Mouse (Mus musculus): Measurements from ENCODE around the gene Agrn. TPM values are rescaled to one million over a fixed set of nuclear protein-coding genes. Genes with fewer than 3 reads are reported as not detected.

Gene Agrn
- polyA plus RNA-seq, 1 experiment from 2014 or later = 70.1 TPM

GRCm38 (mm10) chr4:156130436-156130835 lies 66.9 kb downstream of the Agrn start, which contains the start of gene Rnf223:
Gene Rnf223 (plus strand): TSS chr4:156130513.
- 67% methylated on average over 15 of the region's 15 CpGs for WGBS
- H3K27me3 ChIP-seq (replicated peaks; ENCODE audit: insufficient read depth, low read length) = no peaks in the 10 kb centered on the region
- H3K9ac ChIP-seq (replicated peaks; ENCODE audit: low read depth) = no peak within 1 kb of the TSS
- H3K4me3 ChIP-seq (ENCODE audit: low read depth, low read length) = no peak within 1 kb of the TSS
- TF ChIP-seq EP300 (IDR thresholded peaks at IDR 0.05) (no peak), CTCF (IDR thresholded peaks at IDR 0.05) (no peak)
- no peak within 1 kb of the TSS for H3K4me2 ChIP-seq (replicated peaks; ENCODE audit: low read depth, low read length)
- no peaks in the 10 kb centered on the region for H3K4me1 ChIP-seq (ENCODE audit: insufficient read depth, low read depth, low read length)
- H3K9me3 ChIP-seq (ENCODE audit: low read length) = no peaks in the 10 kb centered on the region
- H3K27ac ChIP-seq (ENCODE audit: low read length) = no peak within 1 kb of the TSS
- H3K36me3 ChIP-seq (ENCODE audit: insufficient read depth, low read length) = no peaks in the 10 kb centered on the region
- DNase-seq (ENCODE audit: low spot score) (no peak), ATAC-seq (no peak)

DNA sequence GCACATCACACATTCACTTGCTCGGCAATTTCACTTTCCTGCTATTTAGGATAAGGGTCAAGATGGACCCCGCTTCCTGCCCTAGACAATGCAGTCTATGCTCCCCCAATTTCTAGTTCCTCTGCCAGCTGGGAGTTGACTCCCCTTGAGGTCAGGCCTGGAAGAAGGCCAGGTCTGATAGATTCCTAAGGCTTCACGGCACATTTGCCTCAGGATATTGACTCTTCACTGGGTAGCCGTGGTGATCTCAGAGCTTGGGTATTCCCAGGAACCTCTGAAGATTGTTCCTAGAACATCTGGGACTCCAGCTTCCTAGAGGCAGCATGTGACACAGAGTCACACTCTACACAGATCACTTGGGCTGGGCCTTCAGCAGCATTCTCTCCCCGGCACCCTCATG lies 68.5 kb downstream of the Agrn start:
- TF ChIP-seq EP300 (IDR thresholded peaks at IDR 0.05) (no peak), CTCF (IDR thresholded peaks at IDR 0.05) (no peak)

DNA sequence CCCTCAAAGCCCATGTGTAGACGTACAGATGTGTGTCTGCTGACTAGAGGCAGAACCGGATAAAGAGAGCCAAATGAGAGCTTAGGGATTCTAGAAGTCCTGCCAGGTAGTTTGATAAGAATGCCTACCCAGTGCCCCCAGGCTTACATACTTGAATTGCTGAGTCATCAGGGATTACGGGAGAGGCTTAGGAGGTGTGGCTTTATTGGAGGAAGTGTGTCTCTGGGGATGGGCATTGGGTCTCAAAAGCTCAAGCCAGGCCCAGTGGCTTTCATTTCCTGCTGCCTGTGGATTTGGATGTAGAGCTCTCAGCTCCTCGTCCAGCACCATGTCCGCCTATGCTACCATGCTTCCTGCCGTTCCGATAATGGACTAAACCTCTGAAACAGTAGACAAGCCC lies 70.4 kb downstream of the Agrn start:
- Histone ChIP-seq H3K27me3 (replicated peaks; ENCODE audit: insufficient read depth, low read length) (no peaks in the 10 kb centered on the region), H3K27ac (ENCODE audit: low read length) (no peak overlapping the region), H3K4me2 (replicated peaks; ENCODE audit: low read depth, low read length) (no peak overlapping the region), H3K4me1 (ENCODE audit: insufficient read depth, low read depth, low read length) (no peaks in the 10 kb centered on the region), H3K9ac (replicated peaks; ENCODE audit: low read depth) (no peak overlapping the region), H3K9me3 (ENCODE audit: low read length) (no peaks in the 10 kb centered on the region), H3K4me3 (ENCODE audit: low read depth, low read length) (no peak overlapping the region), H3K36me3 (ENCODE audit: insufficient read depth, low read length) (no peaks in the 10 kb centered on the region)
- no peak for TF ChIP-seq CTCF (IDR thresholded peaks at IDR 0.05)
- no peak for TF ChIP-seq EP300 (IDR thresholded peaks at IDR 0.05)
- no peak for DNase-seq (ENCODE audit: low spot score)
- no peak for ATAC-seq
- 79% methylated on average over 7 of the region's 7 CpGs for WGBS

More for the DNA sequence above, 68.5 kb downstream of the Agrn start:
- Histone ChIP-seq H3K4me1 (ENCODE audit: insufficient read depth, low read depth, low read length) (no peaks in the 10 kb centered on the region), H3K4me3 (ENCODE audit: low read depth, low read length) (no peak overlapping the region), H3K36me3 (ENCODE audit: insufficient read depth, low read length) (no peaks in the 10 kb centered on the region), H3K9ac (replicated peaks; ENCODE audit: low read depth) (no peak overlapping the region), H3K27ac (ENCODE audit: low read length) (no peak overlapping the region), H3K9me3 (ENCODE audit: low read length) (no peaks in the 10 kb centered on the region), H3K27me3 (replicated peaks; ENCODE audit: insufficient read depth, low read length) (no peaks in the 10 kb centered on the region), H3K4me2 (replicated peaks; ENCODE audit: low read depth, low read length) (no peak overlapping the region)
- no peak for ATAC-seq
- DNase-seq (ENCODE audit: low spot score) = no peak
- 69% methylated on average over 5 of the region's 5 CpGs for WGBS

DNA sequence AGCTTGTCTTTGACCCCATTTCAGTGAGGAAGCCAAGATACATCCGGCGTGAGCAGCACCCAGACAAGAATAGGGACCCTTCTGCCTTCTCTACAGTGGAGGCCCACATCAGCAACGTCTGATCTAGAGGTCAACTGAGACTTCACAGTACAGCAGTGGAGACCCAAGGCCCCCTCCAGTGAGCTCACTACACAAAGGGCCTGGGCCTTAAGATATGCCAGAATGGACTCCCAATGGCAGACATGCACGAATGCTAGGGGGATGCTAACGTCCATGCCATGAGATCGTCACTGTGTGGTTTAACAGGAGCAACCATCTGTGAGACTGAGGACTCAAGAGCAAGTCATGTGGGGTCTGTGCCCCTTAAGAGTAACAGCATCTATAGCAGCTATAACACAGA lies 71.9 kb downstream of the Agrn start:
- no peak for TF ChIP-seq CTCF (IDR thresholded peaks at IDR 0.05)
- no peak for TF ChIP-seq EP300 (IDR thresholded peaks at IDR 0.05)
- no peak for DNase-seq (ENCODE audit: low spot score)

DNA sequence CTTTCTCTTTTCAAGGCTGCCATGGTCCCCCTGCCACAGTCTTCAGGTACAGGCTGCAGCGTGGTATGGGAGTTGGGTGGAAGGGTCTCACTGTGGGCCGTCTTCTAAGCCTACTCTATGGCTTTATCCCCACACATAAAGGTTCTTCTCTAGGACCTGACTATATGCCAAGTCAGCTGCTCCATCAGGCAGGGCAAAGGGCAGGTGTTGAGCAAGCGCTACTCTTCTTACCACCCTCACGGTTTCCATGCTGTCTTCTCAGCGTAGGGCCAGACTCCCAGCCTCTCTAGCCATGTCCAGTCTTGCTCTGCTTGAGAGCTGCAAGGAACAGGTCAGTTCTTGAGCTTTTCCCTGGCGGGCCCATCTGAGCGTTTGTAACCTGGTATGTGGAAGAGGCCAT lies 73.2 kb downstream of the Agrn start:
- no peak for ATAC-seq
- Histone ChIP-seq H3K9me3 (ENCODE audit: low read length) (no peaks in the 10 kb centered on the region), H3K4me1 (ENCODE audit: insufficient read depth, low read depth, low read length) (no peaks in the 10 kb centered on the region), H3K27me3 (replicated peaks; ENCODE audit: insufficient read depth, low read length) (no peaks in the 10 kb centered on the region), H3K9ac (replicated peaks; ENCODE audit: low read depth) (no peak overlapping the region), H3K36me3 (ENCODE audit: insufficient read depth, low read length) (peaks cover 7% of the 10 kb centered on the region; the same call in 1 of the 2 replicates), H3K4me3 (ENCODE audit: low read depth, low read length) (no peak overlapping the region), H3K27ac (ENCODE audit: low read length) (no peak overlapping the region), H3K4me2 (replicated peaks; ENCODE audit: low read depth, low read length) (no peak overlapping the region)
- no peak for TF ChIP-seq EP300 (IDR thresholded peaks at IDR 0.05)
- no peak for TF ChIP-seq CTCF (IDR thresholded peaks at IDR 0.05)
- no peak for DNase-seq (ENCODE audit: low spot score)
- WGBS = 88% methylated on average over 7 of the region's 7 CpGs

More for the DNA sequence above, 71.9 kb downstream of the Agrn start:
- Histone ChIP-seq H3K9ac (replicated peaks; ENCODE audit: low read depth) (no peak overlapping the region), H3K36me3 (ENCODE audit: insufficient read depth, low read length) (0 out of 2 replicates have a peak, but pooled peaks cover under 1% of the 10 kb centered on the region), H3K4me2 (replicated peaks; ENCODE audit: low read depth, low read length) (no peak overlapping the region), H3K27me3 (replicated peaks; ENCODE audit: insufficient read depth, low read length) (no peaks in the 10 kb centered on the region), H3K27ac (ENCODE audit: low read length) (no peak overlapping the region), H3K4me3 (ENCODE audit: low read depth, low read length) (no peak overlapping the region), H3K9me3 (ENCODE audit: low read length) (no peaks in the 10 kb centered on the region), H3K4me1 (ENCODE audit: insufficient read depth, low read depth, low read length) (no peaks in the 10 kb centered on the region)
- ATAC-seq = no peak
- WGBS = 92% methylated on average over 6 of the region's 6 CpGs

Small RNA genes within 50 kb of the gene (microRNA-seq; reads per million reads assigned to microRNA genes)
- gene Mir7658 = 0.73 reads per million

Other genes starting within 250 kb of the Agrn start
- 30.6 and 36.2 TPM in 2 replicates for gene C1qtnf12, start 235.2 kb downstream of the Agrn start, polyA plus RNA-seq (2015; fragmentation: Nextera tagmentation; extraction: Ambion mirVana)
- gene B3galt6, start 204.8 kb downstream of the Agrn start, polyA plus RNA-seq (2015; fragmentation: Nextera tagmentation; extraction: Ambion mirVana) = 6.8 TPM in 2 replicates
- 155 and 166 TPM in 2 replicates for gene Sdf4, start 204.6 kb downstream of the Agrn start, polyA plus RNA-seq (2015; fragmentation: Nextera tagmentation; extraction: Ambion mirVana)
- 4.9 and 5.2 TPM in 2 replicates for gene Tnfrsf4, start 183.6 kb downstream of the Agrn start, polyA plus RNA-seq (2015; fragmentation: Nextera tagmentation; extraction: Ambion mirVana)
- 1.6 and 1.9 TPM in 2 replicates for gene Tnfrsf18, start 171.3 kb downstream of the Agrn start, polyA plus RNA-seq (2015; fragmentation: Nextera tagmentation; extraction: Ambion mirVana)
- 2.1 and 2.5 TPM in 2 replicates for gene Ttll10, start 138.1 kb downstream of the Agrn start, polyA plus RNA-seq (2015; fragmentation: Nextera tagmentation; extraction: Ambion mirVana)
- 5.9 and 6.8 TPM in 2 replicates for gene 9430015G10Rik, start 87.5 kb downstream of the Agrn start, polyA plus RNA-seq (2015; fragmentation: Nextera tagmentation; extraction: Ambion mirVana)
- 0.07 TPM in 1 of 2 replicates, not detected in the other for gene Rnf223, start 67.0 kb downstream of the Agrn start, polyA plus RNA-seq (2015; fragmentation: Nextera tagmentation; extraction: Ambion mirVana)
- gene Isg15, start 3.3 kb upstream of the Agrn start, polyA plus RNA-seq (2015; fragmentation: Nextera tagmentation; extraction: Ambion mirVana) = 11.8 and 13.8 TPM in 2 replicates
- gene AW011738, start 5.8 kb upstream of the Agrn start, polyA plus RNA-seq (2015; fragmentation: Nextera tagmentation; extraction: Ambion mirVana) = 4.0 and 5.1 TPM in 2 replicates
- gene Perm1, start 18.4 kb upstream of the Agrn start, polyA plus RNA-seq (2015; fragmentation: Nextera tagmentation; extraction: Ambion mirVana) = 0.46 and 0.56 TPM in 2 replicates
- gene Plekhn1, start 37.4 kb upstream of the Agrn start, polyA plus RNA-seq (2015; fragmentation: Nextera tagmentation; extraction: Ambion mirVana) = 11.2 and 12.7 TPM in 2 replicates
- gene Noc2l, start 38.5 kb upstream of the Agrn start, polyA plus RNA-seq (2015; fragmentation: Nextera tagmentation; extraction: Ambion mirVana) = 18.7 and 19.8 TPM in 2 replicates
- gene Samd11, start 58.2 kb upstream of the Agrn start, polyA plus RNA-seq (2015; fragmentation: Nextera tagmentation; extraction: Ambion mirVana) = 0.12 and 0.24 TPM in 2 replicates
- not detected in 2 replicates for gene Vmn2r-ps159, start 133.6 kb upstream of the Agrn start, polyA plus RNA-seq (2015; fragmentation: Nextera tagmentation; extraction: Ambion mirVana)